Mouse (Mus musculus) CH12.LX (cell line): Measurements from ENCODE around the gene Tead2. TPM values are rescaled to one million over a fixed set of nuclear protein-coding genes. Genes with fewer than 3 reads are reported as not detected.

Source experiments
- DNase-seq: peaks from one replicate; pipeline ENCODE4 v3.0.0-alpha.2; 2013; ENCODE audit errors: extremely low read depth
- H3K27ac ChIP-seq: 2 replicates; pipeline ENCODE4 v1.5.1; 2012; ENCODE audit warnings: low read depth, mild to moderate bottlenecking, control low read depth, moderate library complexity; ENCODE audit not compliant: insufficient read depth
- H3K27me3 ChIP-seq: replicated peaks from 2 replicates; pipeline ENCODE3; 2012; ENCODE audit warnings: inconsistent platforms
- H3K36me3 ChIP-seq, 2 experiments: replicated peaks in 1 of 2; 2 replicates each; pipeline versions ENCODE3 to v1.6.1; 2012; ENCODE audit warnings: inconsistent platforms in 1 of 2, low read length in 1 of 2, mild to moderate bottlenecking in 1 of 2, mixed read lengths in 1 of 2, moderate library complexity in 1 of 2; ENCODE audit not compliant: control insufficient read depth in 1 of 2, insufficient read depth in 1 of 2
- H3K4me1 ChIP-seq, 2 experiments: 2 replicates each; pipeline ENCODE4 v1.6.1; 2012; ENCODE audit warnings: inconsistent platforms in 1 of 2, moderate library complexity in 1 of 2; ENCODE audit not compliant: insufficient read depth in 2 of 2, control insufficient read depth in 1 of 2
- H3K4me2 ChIP-seq: 2 replicates; pipeline ENCODE4 v1.6.1; 2012; ENCODE audit warnings: low read depth, mild to moderate bottlenecking, control low read depth; ENCODE audit not compliant: poor library complexity, insufficient read depth, severe bottlenecking
- H3K4me3 ChIP-seq, 3 experiments: fragments of 150-350 bp in 1 of 3; sonication (generic) in 1 of 3; replicated peaks in 1 of 3; 2 replicates each; pipeline versions ENCODE3 to v1.5.1; 2011 to 2012; ENCODE audit warnings: low read depth in 2 of 3, low read length in 2 of 3, mild to moderate bottlenecking in 2 of 3, moderate library complexity in 2 of 3, control low read depth in 1 of 3, improper control_type of control experiment in 1 of 3, inconsistent platforms in 1 of 3, mixed read lengths in 1 of 3; ENCODE audit not compliant: poor library complexity in 1 of 3
- H3K79me2 ChIP-seq: replicated peaks from 2 replicates; pipeline ENCODE4 v1.6.1; 2012; ENCODE audit warnings: mild to moderate bottlenecking, moderate library complexity; ENCODE audit not compliant: control insufficient read depth, poor library complexity, insufficient read depth, severe bottlenecking; ENCODE audit errors: extremely low read depth
- H3K9ac ChIP-seq: 2 replicates; pipeline ENCODE4 v1.6.1; 2012; ENCODE audit warnings: low read depth, mild to moderate bottlenecking, control low read depth, moderate library complexity; ENCODE audit not compliant: insufficient read depth
- H3K9me3 ChIP-seq: replicated peaks from 2 replicates; pipeline ENCODE3; 2012; ENCODE audit warnings: low read length, inconsistent platforms, mixed read lengths
- BHLHE40 ChIP-seq: IDR thresholded peaks from 2 replicates; pipeline ENCODE4 v1.6.1; 2011; ENCODE audit warnings: mild to moderate bottlenecking, low read depth, low read length, improper control_type of control experiment
- CHD1 ChIP-seq: IDR thresholded peaks from 2 replicates; pipeline ENCODE4 v1.6.1; 2012; ENCODE audit warnings: low read depth, low read length, improper control_type of control experiment, inconsistent platforms
- EP300 ChIP-seq: IDR thresholded peaks from 2 replicates; pipeline ENCODE4 v1.6.1; 2011; ENCODE audit warnings: low read length, improper control_type of control experiment
- GABPA ChIP-seq: IDR thresholded peaks from 2 replicates; pipeline ENCODE4 v1.6.1; 2012; ENCODE audit warnings: low read depth, low read length, improper control_type of control experiment, inconsistent platforms; ENCODE audit not compliant: insufficient replicate concordance
- IRF4 ChIP-seq: IDR thresholded peaks from 2 replicates; pipeline ENCODE4 v1.6.1; 2014; ENCODE audit warnings: low read depth, mild to moderate bottlenecking, inconsistent platforms, low read length, improper control_type of control experiment
- JUN ChIP-seq: IDR thresholded peaks from 2 replicates; pipeline ENCODE4 v1.6.1; 2011; ENCODE audit warnings: low read depth, mild to moderate bottlenecking, low read length, improper control_type of control experiment, moderate library complexity; ENCODE audit not compliant: insufficient read depth
- JUND ChIP-seq: conservative IDR thresholded peaks from 2 replicates; pipeline ENCODE4 v1.6.1; 2011; ENCODE audit warnings: low read depth, low read length, improper control_type of control experiment
- KAT2A ChIP-seq: IDR thresholded peaks from 2 replicates; pipeline ENCODE4 v1.6.1; 2012; ENCODE audit warnings: low read length, improper control_type of control experiment, inconsistent platforms; ENCODE audit not compliant: insufficient replicate concordance
- MAFK ChIP-seq: IDR thresholded peaks from 2 replicates; pipeline ENCODE4 v1.6.1; 2011; ENCODE audit warnings: low read length, improper control_type of control experiment; ENCODE audit not compliant: insufficient replicate concordance
- MAZ ChIP-seq: IDR thresholded peaks from 2 replicates; pipeline ENCODE4 v1.6.1; 2012; ENCODE audit warnings: low read depth, mild to moderate bottlenecking, inconsistent platforms, low read length, improper control_type of control experiment, moderate library complexity
- MEF2A ChIP-seq: IDR thresholded peaks from 2 replicates; pipeline ENCODE4 v1.6.1; 2014; ENCODE audit warnings: low read depth, mild to moderate bottlenecking, inconsistent platforms, low read length, improper control_type of control experiment, borderline replicate concordance
- MXI1 ChIP-seq: IDR thresholded peaks from 2 replicates; pipeline ENCODE4 v1.6.1; 2011; ENCODE audit warnings: mild to moderate bottlenecking, low read depth, low read length, improper control_type of control experiment
- MYC ChIP-seq: IDR thresholded peaks from 2 replicates; pipeline ENCODE4 v1.6.1; 2011; ENCODE audit warnings: low read depth, mild to moderate bottlenecking, improper control_type of control experiment, low read length
- NELFE ChIP-seq: IDR thresholded peaks from 2 replicates; pipeline ENCODE4 v1.6.1; 2011; ENCODE audit warnings: low read depth, low read length, improper control_type of control experiment
- POLR2A ChIP-seq: IDR thresholded peaks from 2 replicates; pipeline ENCODE4 v1.6.1; 2011; ENCODE audit warnings: low read depth, mild to moderate bottlenecking, improper control_type of control experiment, low read length
- RAD21 ChIP-seq: IDR thresholded peaks from 2 replicates; pipeline ENCODE4 v1.6.1; 2011; ENCODE audit warnings: low read depth, mild to moderate bottlenecking, low read length, improper control_type of control experiment, moderate library complexity
- RCOR1 ChIP-seq: conservative IDR thresholded peaks from 2 replicates; pipeline ENCODE4 v1.6.1; 2012; ENCODE audit warnings: low read depth, mild to moderate bottlenecking, inconsistent platforms, low read length, improper control_type of control experiment
- SMC3 ChIP-seq: IDR thresholded peaks from 2 replicates; pipeline ENCODE4 v1.6.1; 2011; ENCODE audit warnings: low read depth, low read length, improper control_type of control experiment
- TBP ChIP-seq: conservative IDR thresholded peaks from 2 replicates; pipeline ENCODE4 v1.6.1; 2011; ENCODE audit warnings: low read depth, low read length, improper control_type of control experiment
- USF1 ChIP-seq: IDR thresholded peaks from 2 replicates; pipeline ENCODE4 v1.6.1; 2014; ENCODE audit warnings: low read depth, mild to moderate bottlenecking, inconsistent platforms, low read length, improper control_type of control experiment
- USF2 ChIP-seq: conservative IDR thresholded peaks from 2 replicates; pipeline ENCODE4 v1.6.1; 2011; ENCODE audit warnings: low read depth, low read length, improper control_type of control experiment
- ZNF384 ChIP-seq: IDR thresholded peaks from 2 replicates; pipeline ENCODE4 v1.6.1; 2012; ENCODE audit warnings: low read depth, low read length, improper control_type of control experiment, inconsistent platforms
- dilution Hi-C: fragments of 300-500 bp; cut with MboI; formaldehyde crosslinking; loops from 2 replicates; pipeline ENCODE4 v1.14.3; 2020; ENCODE audit warnings: low sequenced_read_pairs; ENCODE audit not compliant: extremely low pct_unique_long_range_greater_than_20kb, extremely low pct_ligation_motif_present
- in situ Hi-C: fragments of 300-500 bp; cut with MboI; formaldehyde crosslinking; loops from 3 replicates; pipeline ENCODE4 v1.14.3; 2019; ENCODE audit warnings: low sequenced_read_pairs, low pct_ligation_motif_present, low pct_unique_long_range_greater_than_20kb, mixed read lengths
- polyA plus RNA-seq: library from polyadenylated mRNA; unstranded; fragments of >175 nt; gene quantifications from 2 replicates; pipeline ENCODE4 v1.2.1, GENCODE M21; 2012; ENCODE audit warnings: low read depth; ENCODE audit not compliant: insufficient read length
- total RNA-seq, 2 experiments: library from RNA; depleted of rRNA; stranded (reverse); fragments of 300-350 nt in 1 of 2; fragments of >200 nt in 1 of 2; gene quantifications; 2 replicates each; pipeline ENCODE4 v1.2.3; 2012 to 2014

Gene Tead2
- total and polyA plus RNA-seq, 3 experiments, result 0.31 to 2.5 (median 0.38) TPM

GRCm38 (mm10) chr7:45241389-45241749 lies 25.8 kb downstream of the Tead2 start:
- no peak overlapping the region for H3K9ac ChIP-seq
- H3K27ac ChIP-seq, result no peak overlapping the region; the same call in 1 of the 2 replicates
- peaks cover 7% of the 10 kb centered on the region for H3K9me3 ChIP-seq
- peaks cover 2% of the 10 kb centered on the region; the same call in 1 of the 2 replicates for H3K79me2 ChIP-seq
- in situ Hi-C loops, result no loop called here
- no peak overlapping the region for H3K4me3 ChIP-seq
- dilution Hi-C loops, result no loop called here
- peaks cover 3 to 7% of the 10 kb centered on the region in 2 experiments for H3K36me3 ChIP-seq
- no peak for TF ChIP-seq SMC3
- TF ChIP-seq IRF4, result peak; percentile 50; the same call in 1 of the 2 replicates
- TF ChIP-seq EP300, result peak; percentile 63
- TF ChIP-seq, all 38 proteins: peak for 2
- peak overlapping the region; percentile 6; the same call in 1 of the 2 replicates for H3K4me2 ChIP-seq
- H3K4me1 ChIP-seq, result peaks cover 14 to 30% of the 10 kb centered on the region in 2 experiments
- DNase-seq, result no peak
- H3K27me3 ChIP-seq, result no peaks in the 10 kb centered on the region

DNA sequence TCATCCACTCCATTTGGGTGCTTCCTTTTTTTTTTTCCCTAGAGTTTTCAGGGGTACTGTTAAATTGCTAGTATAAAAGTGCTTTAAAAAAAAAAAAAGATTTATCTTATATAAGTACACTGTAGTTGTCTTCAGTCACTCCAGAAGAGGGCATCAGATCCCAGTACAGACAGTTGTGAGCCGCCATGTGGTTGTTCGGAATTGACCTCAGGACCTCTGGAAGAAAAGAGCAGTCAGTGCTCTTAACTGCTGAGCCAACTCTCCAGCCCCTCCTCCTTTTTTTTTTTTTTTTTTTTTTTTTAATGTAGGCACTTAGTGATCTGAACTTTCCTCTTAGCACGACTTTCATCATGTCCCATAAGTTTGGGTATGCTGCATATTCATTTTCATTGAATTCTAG lies 32.1 kb downstream of the Tead2 start:
- no peak for DNase-seq
- Histone ChIP-seq H3K4me1 (peaks cover 0 to 2% of the 10 kb centered on the region in 2 experiments; a peak in 1 of 4 replicates), H3K9ac (no peak overlapping the region), H3K4me2 (no peak overlapping the region)
- no peak for TF ChIP-seq MEF2A
- TF ChIP-seq GABPA, result no peak
- TF ChIP-seq JUN, result no peak
- no peak for TF ChIP-seq ZNF384
- no peak for TF ChIP-seq USF1
- TF ChIP-seq EP300, result no peak
- no peak for TF ChIP-seq MXI1
- TF ChIP-seq KAT2A, result no peak
- TF ChIP-seq JUND, result no peak
- TF ChIP-seq, all 38 proteins: peak for 0
- H3K9me3 ChIP-seq, result no peaks in the 10 kb centered on the region
- in situ Hi-C loops, result no loop called here
- H3K79me2 ChIP-seq, result no peaks in the 10 kb centered on the region
- no peaks in the 10 kb centered on the region for H3K27me3 ChIP-seq
- H3K27ac ChIP-seq, result no peak overlapping the region
- no peak overlapping the region for H3K4me3 ChIP-seq
- dilution Hi-C loops, result no loop called here
- H3K36me3 ChIP-seq, result no peaks in the 10 kb centered on the region

- in situ Hi-C loops, result no loop called here
- no peak overlapping the region for H3K4me3 ChIP-seq
- no peak overlapping the region for H3K27ac ChIP-seq
- H3K4me1 ChIP-seq, result peaks cover 0 to 5% of the 10 kb centered on the region in 2 experiments; a peak in 1 of 4 replicates
- H3K4me2 ChIP-seq, result no peak overlapping the region
- H3K27me3 ChIP-seq, result no peaks in the 10 kb centered on the region
- TF ChIP-seq MAFK, result no peak
- no peak for TF ChIP-seq NELFE
- TF ChIP-seq USF2, result no peak
- no peak for TF ChIP-seq MEF2A
- TF ChIP-seq CHD1, result no peak
- TF ChIP-seq POLR2A, result no peak
- TF ChIP-seq RCOR1, result no peak
- TF ChIP-seq JUND, result no peak
- no peak for TF ChIP-seq MAZ
- TF ChIP-seq TBP, result no peak
- no peak for TF ChIP-seq KAT2A
- TF ChIP-seq MYC, result no peak
- no peak for TF ChIP-seq RAD21
- no peak for TF ChIP-seq BHLHE40
- no peak overlapping the region for H3K9ac ChIP-seq
- no peak for DNase-seq
- no peaks in the 10 kb centered on the region for H3K36me3 ChIP-seq
- H3K9me3 ChIP-seq, result no peaks in the 10 kb centered on the region
- dilution Hi-C loops, result no loop called here
- H3K79me2 ChIP-seq, result no peaks in the 10 kb centered on the region
Observed at GRCm38 (mm10) chr7:45253806-45254205, 38.3 kb downstream of the Tead2 start.
